Mouse (Mus musculus) heart, postnatal 0 days (tissue): ENCODE results near the gene Gm10318. TPM values are rescaled to one million over a fixed set of nuclear protein-coding genes. Genes with fewer than 3 reads are reported as not detected.

ENCODE experiments used
- ATAC-seq: fragments of 200-750 bp; cut with Nextera tagmentation; 2 replicates; pipeline ENCODE4 v1.8.0; 2017; ENCODE audit warnings: low read depth, moderate number of reproducible peaks, moderate library complexity; ENCODE audit not compliant: insufficient read depth
- DNase-seq: peaks from one replicate; pipeline ENCODE4 v3.0.0-alpha.2; 2016; ENCODE audit warnings: low spot score
- H3K27ac ChIP-seq: fragments of 300-500 bp; sonication (generic); 2 replicates; pipeline ENCODE4 v1.5.1; 2014; ENCODE audit warnings: low read depth, mild to moderate bottlenecking
- H3K27me3 ChIP-seq: fragments of 300-500 bp; sonication (generic); 2 replicates; pipeline ENCODE4 v1.6.1; 2014; ENCODE audit warnings: low read length, mixed read lengths; ENCODE audit not compliant: control insufficient read depth, insufficient read depth
- H3K36me3 ChIP-seq: fragments of 300-500 bp; sonication (generic); replicated peaks from 2 replicates; pipeline ENCODE4 v1.6.1; 2014; ENCODE audit warnings: low read length, mixed read lengths; ENCODE audit not compliant: control insufficient read depth, insufficient read depth
- H3K4me1 ChIP-seq: fragments of 300-500 bp; sonication (generic); 2 replicates; pipeline ENCODE4 v1.6.1; 2014; ENCODE audit warnings: antibody characterized with exemption; ENCODE audit not compliant: control insufficient read depth, insufficient read depth
- H3K4me2 ChIP-seq: fragments of 300-500 bp; sonication (generic); 2 replicates; pipeline ENCODE4 v1.6.1; 2014; ENCODE audit warnings: low read depth, mild to moderate bottlenecking, low read length, moderate library complexity
- H3K4me3 ChIP-seq: fragments of 300-500 bp; sonication (generic); 2 replicates; pipeline ENCODE4 v1.5.1; 2014; ENCODE audit warnings: low read depth, low read length
- H3K9ac ChIP-seq: fragments of 300-500 bp; sonication (generic); replicated peaks from 2 replicates; pipeline ENCODE4 v1.6.1; 2014; ENCODE audit warnings: low read depth, low read length, mixed read lengths
- H3K9me3 ChIP-seq: fragments of 300-500 bp; sonication (generic); replicated peaks from 2 replicates; pipeline ENCODE4 v1.6.1; 2016; ENCODE audit warnings: low read length; ENCODE audit not compliant: control insufficient read depth
- CTCF ChIP-seq: IDR thresholded peaks from 2 replicates; pipeline ENCODE4 v1.5.1; 2016; ENCODE audit warnings: antibody characterized with exemption, control low read depth, low read depth
- EP300 ChIP-seq: IDR thresholded peaks from 2 replicates; pipeline ENCODE4 v1.6.1; 2016; ENCODE audit warnings: antibody characterized with exemption, low read depth
- WGBS: fragments of 180-500 bp; shearing (Covaris S2); extraction: QIAGEN DNeasy Blood & Tissue Kit; methylation state at CpG from one replicate; pipeline ENCODE4 v1.1.7; 2014; 5-methylcytosine and 5-hydroxymethylcytosine counted together
- polyA plus RNA-seq: library from polyadenylated mRNA; unstranded; fragments of >200 nt; fragmentation: Nextera tagmentation; extraction: Ambion mirVana; gene quantifications from 2 replicates; pipeline ENCODE4 v1.2.1, GENCODE M21; 2015
- total RNA-seq: library from RNA; depleted of rRNA; stranded (reverse); fragments of >200 nt; gene quantifications from 2 replicates; pipeline ENCODE4 v1.2.3, GENCODE M21; 2014; ENCODE audit warnings: low replicate concordance; rRNA removed

Gm10318 gene
- total RNA-seq (not detected in 2 replicates), polyA plus RNA-seq (not detected in 2 replicates)

DNA sequence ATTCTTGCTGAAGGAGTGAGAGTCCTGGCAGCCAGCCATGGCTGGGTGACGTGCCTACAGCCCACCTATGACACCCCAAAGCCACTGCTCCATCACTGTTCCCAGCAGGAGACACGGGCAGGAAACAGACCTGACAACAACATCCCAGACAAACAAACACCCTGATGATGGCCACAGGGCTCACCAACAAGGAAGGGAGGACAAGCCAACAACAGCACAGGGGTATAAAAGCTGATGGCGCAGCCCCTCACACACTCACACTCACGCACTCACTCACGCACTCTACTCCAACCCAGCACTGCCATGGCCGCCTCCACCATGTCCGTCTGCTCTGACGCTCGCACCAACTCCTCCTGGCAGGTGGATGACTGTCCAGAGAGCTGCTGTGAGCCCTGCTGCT, at the start of gene Gm10318:
Gene Gm10318 (plus strand): TSS at position 301 of the 400 bp plus-strand sequence.
- Histone ChIP-seq H3K4me1 (no peaks in the 10 kb centered on the region), H3K36me3 (no peaks in the 10 kb centered on the region), H3K27me3 (no peaks in the 10 kb centered on the region), H3K4me2 (no peak within 1 kb of the TSS), H3K27ac (no peak within 1 kb of the TSS), H3K9me3 (no peaks in the 10 kb centered on the region), H3K9ac (no peak within 1 kb of the TSS), H3K4me3 (no peak within 1 kb of the TSS)
- WGBS, result 47% methylated on average over 9 of the region's 9 CpGs
- ATAC-seq (no peak), DNase-seq (no peak)
- no peak for TF ChIP-seq CTCF
- no peak for TF ChIP-seq EP300

DNA sequence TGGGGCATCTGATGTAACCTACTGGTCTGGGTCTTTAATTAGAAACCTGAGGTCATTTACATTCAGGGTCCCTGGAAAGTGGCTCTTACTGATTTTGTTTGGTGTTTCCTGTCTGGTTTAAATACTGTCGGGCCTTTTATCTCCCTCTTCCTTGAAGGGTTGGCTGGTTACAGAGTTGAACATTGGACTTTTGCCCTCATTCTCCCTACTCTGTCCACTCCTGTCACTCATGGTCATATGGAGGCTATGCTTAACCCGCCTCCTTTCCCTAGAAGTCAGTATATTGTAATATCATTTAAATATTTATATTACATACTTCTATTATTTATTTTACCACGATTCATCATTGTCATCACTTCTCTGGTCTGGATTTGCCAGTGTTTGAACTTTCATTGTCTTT, 48.6 kb upstream of the Gm10318 start:
- Histone ChIP-seq H3K4me2 (no peak overlapping the region), H3K9me3 (no peaks in the 10 kb centered on the region), H3K36me3 (no peaks in the 10 kb centered on the region), H3K4me3 (no peak overlapping the region), H3K27me3 (no peaks in the 10 kb centered on the region), H3K4me1 (no peaks in the 10 kb centered on the region), H3K9ac (no peak overlapping the region), H3K27ac (no peak overlapping the region)
- no peak for ATAC-seq
- WGBS, result 57% methylated on average over 3 of the region's 3 CpGs
- DNase-seq, result no peak
- TF ChIP-seq CTCF, result no peak
- no peak for TF ChIP-seq EP300

DNA sequence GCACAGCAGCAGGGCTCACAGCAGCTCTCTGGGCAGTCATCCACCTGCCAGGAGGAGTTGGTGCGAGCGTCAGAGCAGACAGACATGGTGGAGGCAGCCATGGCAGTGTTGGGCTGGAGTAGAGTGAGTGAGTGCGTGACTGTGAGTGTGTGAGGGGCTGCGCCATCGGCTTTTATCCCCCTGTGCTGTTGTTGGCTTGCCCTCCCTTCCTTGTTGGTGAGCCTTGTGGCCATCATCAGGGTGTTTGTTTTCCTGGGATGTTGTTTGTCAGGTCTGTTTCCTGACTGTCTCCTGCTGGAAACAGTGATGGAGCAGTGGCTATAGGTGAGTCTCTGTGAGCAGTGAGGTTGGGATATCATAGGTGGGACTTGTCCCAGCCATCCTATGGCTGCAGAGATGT, 40.9 kb upstream of the Gm10318 start, which contains the start of gene Gm9507:
Gene Gm9507 (minus strand): TSS at position 101 of the 400 bp plus-strand sequence.
- ATAC-seq (no peak), DNase-seq (no peak)
- Histone ChIP-seq H3K9ac (no peak within 1 kb of the TSS), H3K4me1 (no peaks in the 10 kb centered on the region), H3K4me3 (no peak within 1 kb of the TSS), H3K27me3 (no peaks in the 10 kb centered on the region), H3K36me3 (no peaks in the 10 kb centered on the region), H3K4me2 (no peak within 1 kb of the TSS), H3K27ac (no peak within 1 kb of the TSS), H3K9me3 (no peaks in the 10 kb centered on the region)
- TF ChIP-seq CTCF, result no peak
- no peak for TF ChIP-seq EP300
- WGBS, result 64% methylated on average over 5 of the region's 5 CpGs

DNA sequence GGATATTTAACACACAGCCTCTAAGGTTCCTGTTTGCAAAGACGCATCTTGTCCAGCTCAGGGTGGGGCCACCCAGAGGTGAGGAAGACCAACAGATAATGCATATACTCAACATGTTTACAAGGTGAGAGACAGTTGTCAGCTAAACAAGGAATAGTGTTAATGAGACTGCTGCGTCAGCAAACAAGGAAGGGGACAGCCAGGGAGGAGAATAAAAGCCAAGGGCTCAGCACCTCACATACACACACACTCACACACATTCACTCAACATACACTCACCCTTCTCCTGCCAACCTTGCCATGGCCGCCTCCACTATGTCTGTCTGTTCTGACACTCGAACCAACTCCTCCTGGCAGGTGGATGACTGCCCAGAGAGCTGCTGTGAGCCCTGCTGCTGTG, 38.3 kb upstream of the Gm10318 start, which contains the start of gene Gm2696:
Gene Gm2696 (plus strand): TSS at position 301 of the 400 bp plus-strand sequence.
- ATAC-seq (no peak), DNase-seq (no peak)
- 32% methylated on average over 4 of the region's 4 CpGs for WGBS

DNA sequence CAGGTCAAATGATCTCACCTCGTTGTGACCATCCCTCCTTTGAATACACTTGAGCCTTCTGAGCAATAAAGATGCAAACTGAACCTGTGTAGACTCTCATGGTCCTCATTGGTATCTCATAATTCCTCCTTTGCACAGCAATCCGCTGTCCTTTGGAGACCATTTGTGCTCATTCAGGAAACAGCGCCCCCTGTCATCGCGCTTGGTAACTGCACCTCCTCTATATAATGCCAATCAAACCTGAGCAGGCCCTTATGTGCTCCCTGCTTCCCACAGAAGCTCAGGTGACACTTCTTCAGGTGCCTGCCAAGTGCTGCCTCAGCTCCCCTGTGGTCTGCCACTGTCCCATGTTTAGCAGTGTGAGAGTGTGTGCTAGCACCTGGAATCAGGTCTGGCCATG, 37.1 kb upstream of the Gm10318 start:
- Histone ChIP-seq H3K27ac (no peak overlapping the region), H3K4me1 (no peaks in the 10 kb centered on the region), H3K4me2 (no peak overlapping the region), H3K27me3 (no peaks in the 10 kb centered on the region), H3K9ac (no peak overlapping the region), H3K4me3 (no peak overlapping the region), H3K36me3 (no peaks in the 10 kb centered on the region), H3K9me3 (no peaks in the 10 kb centered on the region)
- DNase-seq (no peak), ATAC-seq (no peak)
- 20% methylated on average over 5 of the region's 5 CpGs for WGBS
- TF ChIP-seq EP300 (no peak), CTCF (peak; percentile 52)

More for the DNA sequence above, 38.3 kb upstream of the Gm10318 start, which contains the start of gene Gm2696:
- H3K9ac ChIP-seq, result no peak within 1 kb of the TSS
- H3K4me1 ChIP-seq, result no peaks in the 10 kb centered on the region
- no peak for TF ChIP-seq CTCF
- TF ChIP-seq EP300, result no peak
- no peaks in the 10 kb centered on the region for H3K27me3 ChIP-seq
- H3K4me2 ChIP-seq, result no peak within 1 kb of the TSS
- no peaks in the 10 kb centered on the region for H3K36me3 ChIP-seq
- no peak within 1 kb of the TSS for H3K4me3 ChIP-seq
- H3K27ac ChIP-seq, result no peak within 1 kb of the TSS
- H3K9me3 ChIP-seq, result no peaks in the 10 kb centered on the region

DNA sequence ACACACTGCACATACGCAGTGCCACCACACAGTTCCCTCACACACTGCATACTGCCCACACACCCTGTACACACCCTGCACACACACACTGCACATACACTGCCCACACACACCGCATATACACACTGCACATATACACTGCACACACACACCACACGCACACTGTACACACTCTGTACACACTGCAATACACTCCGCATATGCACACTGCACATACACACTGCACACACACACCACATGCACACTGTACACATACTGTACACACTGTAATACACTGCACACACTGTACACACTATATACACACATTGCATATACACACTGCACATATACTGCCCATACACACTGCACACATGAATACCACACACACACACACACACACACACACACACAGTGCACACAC, 34.1 kb upstream of the Gm10318 start:
- Histone ChIP-seq H3K36me3 (no peaks in the 10 kb centered on the region), H3K4me2 (no peak overlapping the region), H3K9me3 (no peaks in the 10 kb centered on the region), H3K4me1 (no peaks in the 10 kb centered on the region), H3K27ac (no peak overlapping the region), H3K27me3 (no peaks in the 10 kb centered on the region), H3K9ac (no peak overlapping the region), H3K4me3 (no peak overlapping the region)
- no peak for TF ChIP-seq CTCF
- TF ChIP-seq EP300, result no peak
- DNase-seq (no peak), ATAC-seq (no peak)
- WGBS, result 94% methylated on average over 4 of the region's 4 CpGs
